Comparison of ENCODE assay signal across 9 mouse cellular contexts in genomic region chr1:191172487-191172886, GRCm38 (mm10). TPM values are rescaled to one million over a fixed set of nuclear protein-coding genes. Genes with fewer than 3 reads are reported as not detected.
DNase-seq lines count a peak whose midpoint lies in the region; ATAC-seq and TF ChIP-seq lines count a peak whose summit lies in the region.
"Had no signal": no experiment of that assay in that cellular context is flagged by ENCODE, and none has a peak within 500 bp of the region (broad histone marks: within the 10 kb centered on the region; RNA-seq: fewer than 3 reads in every experiment).

No protein-coding gene starts in this region.

- no peak overlapping the region for H3K4me2 ChIP-seq in kidney, embryonic 14.5 days (replicated peaks; ENCODE audit: low read depth, low read length)
- H3K4me2 ChIP-seq in kidney, embryonic 16.5 days (replicated peaks; ENCODE audit: low read depth, low read length), result no peak overlapping the region
- H3K4me2 ChIP-seq: hindbrain, embryonic 15.5 days had no signal

- peak; percentile 32 to 68 (median 41) for TF ChIP-seq CTCF in MEL (IDR thresholded peaks at IDR 0.05 in 2 of 3, conservative IDR thresholded peaks at IDR 0.05 in 1 of 3; ENCODE audit: control insufficient read depth in 1 of 3, insufficient read depth in 1 of 3, low read depth in 2 of 3, low read length in 3 of 3, poor library complexity in 1 of 3, severe bottlenecking in 1 of 3)

- no peak overlapping the region for H3K4me3 ChIP-seq in kidney, embryonic 14.5 days (ENCODE audit: low read length)
- no peak overlapping the region for H3K4me3 ChIP-seq in kidney, embryonic 16.5 days (ENCODE audit: low read length)
- H3K4me3 ChIP-seq in MEL (ENCODE audit: control insufficient read depth in 1 of 2, insufficient read depth in 1 of 2, low read depth in 2 of 2, low read length in 2 of 2), result no peak overlapping the region
- H3K4me3 ChIP-seq: hindbrain, embryonic 15.5 days had no signal

- 0 out of 2 replicates have a peak overlapping the region, but pooled peaks have one; percentile 7 for H3K9ac ChIP-seq in kidney, embryonic 14.5 days (ENCODE audit: low read depth, low read length)
- no peak overlapping the region for H3K9ac ChIP-seq in kidney, embryonic 16.5 days (replicated peaks; ENCODE audit: low read length)
- no peak overlapping the region for H3K9ac ChIP-seq in MEL (ENCODE audit: control insufficient read depth, low read depth, low read length, poor library complexity, severe bottlenecking)
- H3K9ac ChIP-seq: hindbrain, embryonic 15.5 days had no signal

- no peaks in the 10 kb centered on the region for H3K79me2 ChIP-seq in MEL (ENCODE audit: control insufficient read depth, insufficient read depth, low read length, poor library complexity)

- no peak for ATAC-seq in kidney, embryonic 14.5 days (ENCODE audit: low FRiP score, low TSS enrichment)
- ATAC-seq in kidney, embryonic 16.5 days (ENCODE audit: low FRiP score, low TSS enrichment), result no peak

- TF ChIP-seq RAD21 in MEL (IDR thresholded peaks at IDR 0.05; ENCODE audit: low read depth, low read length), result peak; percentile 52

- no peaks in the 10 kb centered on the region for H3K36me3 ChIP-seq in kidney, embryonic 14.5 days (ENCODE audit: control insufficient read depth, insufficient read depth, low read length)
- H3K36me3 ChIP-seq in kidney, embryonic 16.5 days (ENCODE audit: insufficient read depth, low read length), result no peaks in the 10 kb centered on the region
- no peaks in the 10 kb centered on the region for H3K36me3 ChIP-seq in MEL (ENCODE audit: control insufficient read depth in 1 of 2, insufficient read depth in 2 of 2, low read length in 2 of 2)
- H3K36me3 ChIP-seq: hindbrain, embryonic 15.5 days had no signal

- TF ChIP-seq POLR2A in MEL (IDR thresholded peaks at IDR 0.05; ENCODE audit: control insufficient read depth in 1 of 2, insufficient read depth in 1 of 2, low read depth in 1 of 2, low read length in 2 of 2, poor library complexity in 1 of 2), result no peak

- DNase-seq in MEL (ENCODE audit: low read depth, low spot score), result peak; percentile 59
- peak; percentile 72 for DNase-seq in embryo, embryonic 10 days (ENCODE audit: low spot score)
- DNase-seq in left cerebral cortex, postnatal 25 days (ENCODE audit: low spot score in 2 of 2), result peak; percentile 56 to 80
- peak; percentile 60 for DNase-seq in testis, postnatal 10 days (ENCODE audit: low spot score)
- DNase-seq in ovary, adult 18-20 months (ENCODE audit: low spot score), result no peak
- DNase-seq in cerebellum, adult 9-11 months, result no peak

- 14% methylated on average over 6 of the region's 6 CpGs for WGBS in kidney, embryonic 14.5 days
- WGBS in kidney, embryonic 16.5 days, result 10% methylated on average over 6 of the region's 6 CpGs

- intact Hi-C loops in left cerebral cortex, postnatal 25 days (cut with DNase I), result no loop called here

- TF ChIP-seq EP300 in MEL (IDR thresholded peaks at IDR 0.05; ENCODE audit: low read depth in 1 of 2, low read length in 2 of 2), result no peak

- no peaks in the 10 kb centered on the region for H3K9me3 ChIP-seq in kidney, embryonic 14.5 days (ENCODE audit: control insufficient read depth, low read length)
- no peaks in the 10 kb centered on the region for H3K9me3 ChIP-seq in kidney, embryonic 16.5 days (ENCODE audit: low read length)
- H3K9me3 ChIP-seq in MEL (replicated peaks; ENCODE audit: insufficient read depth, low read length), result no peaks in the 10 kb centered on the region
- H3K9me3 ChIP-seq: hindbrain, embryonic 15.5 days had no signal

- H3K27ac ChIP-seq in kidney, embryonic 14.5 days (ENCODE audit: low read depth, low read length), result no peak overlapping the region
- H3K27ac ChIP-seq in kidney, embryonic 16.5 days (ENCODE audit: low read length), result no peak overlapping the region
- H3K27ac ChIP-seq in MEL (ENCODE audit: control insufficient read depth, low read depth, low read length), result no peak overlapping the region
- H3K27ac ChIP-seq: hindbrain, embryonic 15.5 days had no signal

- H3K27me3 ChIP-seq in kidney, embryonic 14.5 days (ENCODE audit: control insufficient read depth, insufficient read depth, low read length), result no peaks in the 10 kb centered on the region
- 0 out of 2 replicates have a peak, but pooled peaks cover 2% of the 10 kb centered on the region for H3K27me3 ChIP-seq in kidney, embryonic 16.5 days (ENCODE audit: insufficient read depth, low read length)
- H3K27me3 ChIP-seq in MEL (ENCODE audit: control insufficient read depth in 1 of 2, insufficient read depth in 2 of 2, low read length in 2 of 2), result no peaks in the 10 kb centered on the region

- no peaks in the 10 kb centered on the region for H3K4me1 ChIP-seq in kidney, embryonic 14.5 days (ENCODE audit: control insufficient read depth, insufficient read depth, low read length)
- no peaks in the 10 kb centered on the region for H3K4me1 ChIP-seq in kidney, embryonic 16.5 days (ENCODE audit: insufficient read depth, low read length)
- H3K4me1 ChIP-seq in MEL (ENCODE audit: control insufficient read depth in 1 of 2, insufficient read depth in 2 of 2, low read length in 2 of 2), result no peaks in the 10 kb centered on the region
- H3K4me1 ChIP-seq: hindbrain, embryonic 15.5 days had no signal

TF ChIP-seq in MEL, 35 proteins besides CTCF, POLR2A, EP300 and RAD21:
- TF ChIP-seq ZC3H11A (IDR thresholded peaks at IDR 0.05; ENCODE audit: low read depth, low read length) (no peak), MAX (IDR thresholded peaks at IDR 0.05; ENCODE audit: low read length) (peak; percentile 62), POLR2AphosphoS5 (IDR thresholded peaks at IDR 0.05; ENCODE audit: borderline replicate concordance, low read depth, low read length) (no peak), E2F4 (IDR thresholded peaks at IDR 0.05; ENCODE audit: borderline replicate concordance, low read depth, low read length) (no peak), MYC (IDR thresholded peaks at IDR 0.05; ENCODE audit: low read depth, low read length) (0 out of 2 replicates have a peak, but pooled peaks have one; percentile 41), SMC3 (IDR thresholded peaks at IDR 0.05; ENCODE audit: low read depth, low read length) (peak; percentile 74), MEF2A (IDR thresholded peaks at IDR 0.05; ENCODE audit: extremely low read depth, insufficient replicate concordance, low read depth, low read length, poor library complexity, severe bottlenecking) (no peak), CHD2 (IDR thresholded peaks at IDR 0.05; ENCODE audit: low read length) (no peak), NRF1 (IDR thresholded peaks at IDR 0.05; ENCODE audit: insufficient read depth, low read depth, low read length, poor library complexity, severe bottlenecking) (no peak), HCFC1 (IDR thresholded peaks at IDR 0.05; ENCODE audit: low read depth, low read length) (no peak)

RNA-seq across cellular contexts. Expression of gene Fam71a, which starts 7.9 kb away (rescaled TPM):
- polyA plus RNA-seq in kidney, embryonic 14.5 days (2014; fragmentation: Nextera tagmentation; extraction: Ambion mirVana), result not detected in 2 replicates
- polyA plus RNA-seq in kidney, embryonic 16.5 days (2015; fragmentation: Nextera tagmentation; extraction: Ambion mirVana), result not detected in 2 replicates
- total RNA-seq in MEL (2012; rRNA removed), result not detected in 2 replicates
- polyA plus RNA-seq in MEL (2012; ENCODE audit: insufficient read depth in 1 of 2, insufficient read length in 2 of 2, low read depth in 1 of 2, low replicate concordance in 2 of 2, missing spikeins in 1 of 2), result not detected
- total RNA-seq in left cerebral cortex, postnatal 25 days (2021), result not detected
- polyA plus RNA-seq: hindbrain, embryonic 15.5 days had no signal

RNA-seq across cellular contexts. Expression of gene Atf3, which starts 45.4 kb away (rescaled TPM):
- polyA plus RNA-seq in kidney, embryonic 14.5 days (2014; fragmentation: Nextera tagmentation; extraction: Ambion mirVana), result 2.1 and 2.3 TPM in 2 replicates
- 4.1 and 4.4 TPM in 2 replicates for polyA plus RNA-seq in kidney, embryonic 16.5 days (2015; fragmentation: Nextera tagmentation; extraction: Ambion mirVana)
- 0.46 and 2.5 TPM in 2 replicates for total RNA-seq in MEL (2012; rRNA removed)
- 1 to 10 TPM in 1 of 2 experiments, not detected in 1; 1.4 TPM for polyA plus RNA-seq in MEL (2012; ENCODE audit: insufficient read depth in 1 of 2, insufficient read length in 2 of 2, low read depth in 1 of 2, low replicate concordance in 2 of 2, missing spikeins in 1 of 2)
- total RNA-seq in left cerebral cortex, postnatal 25 days (2021), result 1 to 10 TPM in 1 of 2 experiments, under 1 TPM in 1; 0.53 to 1.4 TPM

Comparison
In these comparisons a context has a peak if more than half of its experiments do, and no peak if none do; other contexts are left out.
1. DNase-seq: peak in MEL (single experiment), embryo, embryonic 10 days (single experiment), left cerebral cortex, postnatal 25 days (2 of 2) and testis, postnatal 10 days (single experiment); none in ovary, adult 18-20 months (single experiment) and cerebellum, adult 9-11 months (single experiment).